Mouse (Mus musculus) cerebellum, adult (tissue): Measurements from ENCODE around the gene Olfr692.

ENCODE experiments used
- ATAC-seq: cut with Nextera tagmentation; 2 replicates; pipeline ENCODE4 v1.9.2; 2017; ENCODE audit warnings: mild to moderate bottlenecking, moderate library complexity, mixed read lengths; ENCODE audit not compliant: insufficient number of reproducible peaks, low FRiP score, low TSS enrichment

The Olfr692 gene

DNA sequence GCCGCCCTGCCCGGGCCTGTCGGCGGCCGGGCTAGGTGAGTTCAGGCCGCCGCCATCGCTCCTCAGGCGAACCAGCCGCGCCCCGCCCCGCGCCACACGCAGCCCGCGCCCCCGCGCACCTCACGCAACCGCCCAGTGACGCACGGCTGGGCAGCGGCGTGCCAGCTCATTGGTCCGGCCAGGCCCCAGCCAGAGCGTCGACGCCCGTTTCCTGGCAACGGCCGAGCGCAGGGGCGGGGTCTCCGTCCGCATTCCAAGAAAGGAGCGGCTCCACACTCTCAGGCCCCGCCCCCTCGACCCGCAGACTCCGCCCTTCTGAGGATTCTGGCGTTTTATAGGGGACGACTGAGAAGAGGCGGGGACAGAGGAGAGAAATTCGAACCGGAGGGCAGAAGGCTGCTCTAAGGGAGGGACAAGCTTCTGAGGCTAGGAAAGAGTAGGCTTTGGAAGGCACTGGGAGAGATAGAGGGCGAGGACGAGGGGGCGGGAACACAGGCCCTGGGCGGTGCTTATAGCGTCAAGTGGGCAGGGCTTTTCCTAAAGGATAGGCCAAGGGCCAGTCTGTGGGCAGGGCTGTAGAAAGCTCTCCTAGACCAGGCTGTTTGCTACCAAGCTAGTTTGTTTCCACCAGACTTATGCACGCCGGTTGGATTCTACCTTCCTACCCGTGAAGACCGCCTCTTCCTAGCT, 32.0 kb downstream of the Olfr692 start, which contains the start of gene Fam160a2:
TSS of gene Fam160a2 (minus strand) at position 120 of the 690 bp plus-strand sequence.
- ATAC-seq: peak; percentile 97

GRCm38 (mm10) chr7:105404268-105404667, 36.2 kb downstream of the Olfr692 start, which contains the start of gene Cnga4:
Gene Cnga4, plus strand, starts transcription at chr7:105404568.
- no peak for ATAC-seq

DNA sequence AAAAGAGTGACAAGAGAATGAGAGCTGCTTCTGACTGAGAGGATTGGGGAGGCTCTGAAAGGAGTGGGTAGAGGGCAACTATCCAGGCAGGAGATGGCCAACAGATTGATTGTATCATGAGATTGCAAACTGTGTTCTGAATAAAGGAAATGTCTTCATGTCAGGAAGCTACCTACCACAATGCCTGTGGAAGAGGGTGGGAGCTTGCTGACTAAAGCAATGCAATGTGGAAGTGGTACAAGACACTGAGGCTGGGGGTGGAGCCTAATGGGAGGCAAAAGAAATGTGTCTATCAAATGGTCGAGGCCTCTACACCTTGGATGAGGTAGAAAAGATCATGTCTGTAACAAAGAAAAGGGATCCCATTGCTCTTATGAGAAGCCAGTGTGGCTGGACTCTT, 38.3 kb downstream of the Olfr692 start:
- no peak for ATAC-seq

DNA sequence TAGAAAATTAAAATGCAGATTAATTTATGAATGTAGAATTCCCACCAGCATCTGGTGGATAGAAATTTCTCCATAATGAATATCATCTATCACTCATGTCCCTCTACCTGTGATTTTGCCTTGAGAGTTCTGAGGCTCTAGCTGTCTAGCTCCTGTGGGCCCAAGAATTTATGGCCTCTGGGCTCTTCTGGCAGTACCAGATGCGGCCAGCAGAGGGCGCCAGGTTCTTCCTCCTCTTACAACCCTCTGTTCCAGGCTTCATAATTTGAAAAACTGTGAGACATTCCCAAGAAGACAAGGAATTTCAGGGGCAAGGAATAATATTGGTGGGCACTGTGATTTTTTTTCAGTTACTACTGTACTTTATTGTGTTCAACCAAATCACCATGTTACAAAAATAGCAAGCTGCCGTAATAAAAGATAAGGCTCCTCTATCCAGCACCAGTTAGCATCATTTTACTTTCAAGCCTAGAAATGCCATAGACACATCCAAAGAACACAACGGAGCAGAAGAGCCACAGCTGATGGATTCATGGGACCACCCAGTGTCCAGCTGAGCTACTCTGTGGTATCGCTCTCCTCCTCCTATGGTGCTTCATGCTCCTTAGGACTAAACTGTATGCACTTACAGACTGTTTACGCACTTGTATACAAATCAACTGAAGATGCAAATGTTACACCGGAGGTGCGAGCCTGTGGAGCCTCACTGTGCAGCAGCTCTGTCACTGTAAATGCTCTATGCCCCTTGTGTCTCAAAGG, 44.0 kb downstream of the Olfr692 start:
- ATAC-seq: peak; percentile 52; the same call in 1 of the 2 replicates

DNA sequence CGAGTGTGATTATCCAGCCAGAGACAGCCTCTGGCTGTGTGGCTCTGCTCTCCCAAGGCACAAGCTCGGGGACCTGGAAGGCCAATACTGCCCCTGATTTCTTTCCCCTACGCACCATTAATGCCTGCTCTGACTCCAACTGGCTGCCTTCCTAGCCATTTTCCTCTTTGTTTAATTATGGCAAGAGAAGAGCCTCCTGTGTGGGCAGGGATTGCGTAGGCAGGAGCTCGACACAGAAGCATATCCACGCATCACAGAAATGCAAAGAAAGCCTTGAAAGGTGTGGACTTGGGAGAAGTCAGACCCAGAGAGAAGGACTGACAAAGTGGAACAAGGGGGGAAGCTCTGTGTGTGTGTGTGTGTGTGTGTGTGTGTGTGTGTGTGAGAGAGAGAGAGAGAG, 46.4 kb downstream of the Olfr692 start:
- no peak for ATAC-seq

DNA sequence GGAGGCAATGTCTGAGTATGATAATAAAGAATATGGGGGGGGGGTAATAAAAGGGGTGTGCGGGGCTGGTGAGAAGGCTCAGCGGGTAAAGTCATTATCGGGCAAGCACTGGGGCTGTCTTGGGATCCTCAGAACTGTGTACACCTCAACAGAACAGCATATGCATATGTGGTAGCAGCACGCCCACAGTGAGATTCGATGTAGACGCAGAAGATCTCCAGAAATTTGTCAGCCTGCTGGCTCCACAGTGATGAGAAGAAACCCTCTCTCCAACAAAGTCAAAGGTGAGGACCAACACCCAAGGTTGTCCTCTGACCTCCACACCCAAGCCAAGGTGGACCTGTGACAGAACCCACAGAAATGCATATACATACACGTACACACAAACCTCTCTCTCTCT, 48.5 kb downstream of the Olfr692 start:
- no peak for ATAC-seq

DNA sequence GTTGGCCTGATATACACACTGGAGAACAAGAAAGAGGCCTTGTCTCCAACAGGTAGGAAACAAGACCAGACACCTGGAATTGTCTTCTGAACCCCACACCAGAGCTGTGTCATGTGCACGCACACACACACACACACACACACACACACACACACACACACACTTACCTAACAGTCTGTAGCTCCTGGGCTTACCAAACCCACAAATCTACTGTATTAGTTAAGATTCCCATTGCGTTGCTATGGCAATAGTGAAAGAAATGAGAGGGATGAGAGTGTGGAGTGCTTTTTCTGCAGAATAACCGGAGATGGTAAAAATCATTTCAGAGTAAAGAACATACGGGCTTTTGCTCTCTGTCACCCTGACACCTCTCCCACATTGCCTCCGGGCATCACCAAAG, 50.1 kb downstream of the Olfr692 start:
- no peak for ATAC-seq
